Mouse (Mus musculus): Measurements from ENCODE around the gene Aqp1. TPM values are rescaled to one million over a fixed set of nuclear protein-coding genes. Genes with fewer than 3 reads are reported as not detected.

Gene Aqp1
- total and polyA plus RNA-seq, 3 experiments = 57.2 to 95.3 TPM; not detected in 1

DNA sequence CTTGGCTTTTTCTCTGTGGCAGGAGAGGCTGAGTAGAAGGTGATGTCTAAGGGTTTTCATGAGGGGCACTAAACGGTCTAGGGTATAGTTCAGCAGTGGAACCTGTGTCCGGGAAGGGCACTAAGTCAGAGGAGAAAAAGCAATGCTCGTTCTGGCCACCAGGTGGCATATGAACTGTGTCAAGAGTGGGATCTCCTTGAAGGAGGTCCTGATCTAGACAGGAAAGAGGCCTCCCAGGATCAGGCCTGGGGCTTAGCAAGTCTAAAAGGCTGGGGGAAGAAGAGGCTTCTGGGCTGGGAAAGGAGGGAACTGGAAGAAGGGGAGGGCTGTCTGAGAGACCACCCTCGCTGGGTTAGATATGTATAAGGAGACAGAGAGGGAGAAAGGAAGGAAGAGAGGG is 56.2 kb downstream of the Aqp1 start:
- H3K27ac ChIP-seq (ENCODE audit: control insufficient read depth, low read depth, low read length) = no peak overlapping the region
- H3K36me3 ChIP-seq (ENCODE audit: control insufficient read depth in 1 of 2, insufficient read depth in 2 of 2, low read length in 2 of 2) = no peaks in the 10 kb centered on the region
- no peaks in the 10 kb centered on the region for H3K27me3 ChIP-seq (ENCODE audit: control insufficient read depth in 1 of 2, insufficient read depth in 2 of 2, low read length in 2 of 2)
- DNase-seq (ENCODE audit: low read depth, low spot score) = peak; percentile 56
- H3K9ac ChIP-seq (ENCODE audit: control insufficient read depth, low read depth, low read length, poor library complexity, severe bottlenecking) = no peak overlapping the region
- H3K4me1 ChIP-seq (ENCODE audit: control insufficient read depth in 1 of 2, insufficient read depth in 2 of 2, low read length in 2 of 2) = no peaks in the 10 kb centered on the region
- H3K9me3 ChIP-seq (replicated peaks; ENCODE audit: insufficient read depth, low read length) = no peaks in the 10 kb centered on the region
- no peak overlapping the region for H3K4me3 ChIP-seq (ENCODE audit: control insufficient read depth in 1 of 2, insufficient read depth in 1 of 2, low read depth in 2 of 2, low read length in 2 of 2)
- TF ChIP-seq ZMIZ1 (IDR thresholded peaks at IDR 0.05; ENCODE audit: low read depth, low read length) (no peak), RAD21 (IDR thresholded peaks at IDR 0.05; ENCODE audit: low read depth, low read length) (peak; percentile 43), CTCF (IDR thresholded peaks at IDR 0.05 in 2 of 3, conservative IDR thresholded peaks at IDR 0.05 in 1 of 3; ENCODE audit: control insufficient read depth in 1 of 3, insufficient read depth in 1 of 3, low read depth in 2 of 3, low read length in 3 of 3, poor library complexity in 1 of 3, severe bottlenecking in 1 of 3) (peak; percentile 64 to 74 (median 69)), ETS1 (IDR thresholded peaks at IDR 0.05; ENCODE audit: low read depth, low read length) (no peak), SMC3 (IDR thresholded peaks at IDR 0.05; ENCODE audit: low read depth, low read length) (peak; percentile 77)
- H3K79me2 ChIP-seq (ENCODE audit: control insufficient read depth, insufficient read depth, low read length, poor library complexity) = no peaks in the 10 kb centered on the region

DNA sequence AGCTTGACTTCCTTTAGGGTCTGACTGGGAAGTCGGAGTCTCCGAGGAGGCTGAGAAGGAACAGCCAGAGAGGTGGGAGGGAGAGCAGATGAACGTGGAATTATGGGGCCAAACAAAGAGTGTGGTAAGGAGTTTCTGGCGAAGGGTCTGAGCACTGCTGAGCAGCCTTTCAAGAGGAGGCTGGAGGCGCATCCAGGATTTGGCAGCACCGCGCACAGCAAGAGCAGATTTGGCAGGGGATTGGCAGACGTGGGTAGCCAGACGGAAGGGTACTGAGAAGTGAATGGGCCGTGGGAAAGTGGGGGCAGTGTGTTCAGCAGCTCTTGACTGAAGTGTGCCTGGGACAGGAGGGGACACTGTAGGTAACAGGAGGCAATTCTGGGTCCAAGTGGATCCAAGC is 58.6 kb downstream of the Aqp1 start:
- Histone ChIP-seq H3K9ac (ENCODE audit: control insufficient read depth, low read depth, low read length, poor library complexity, severe bottlenecking) (no peak overlapping the region), H3K79me2 (ENCODE audit: control insufficient read depth, insufficient read depth, low read length, poor library complexity) (no peaks in the 10 kb centered on the region), H3K27ac (ENCODE audit: control insufficient read depth, low read depth, low read length) (no peak overlapping the region), H3K4me3 (ENCODE audit: control insufficient read depth in 1 of 2, insufficient read depth in 1 of 2, low read depth in 2 of 2, low read length in 2 of 2) (no peak overlapping the region), H3K4me1 (ENCODE audit: control insufficient read depth in 1 of 2, insufficient read depth in 2 of 2, low read length in 2 of 2) (no peaks in the 10 kb centered on the region), H3K36me3 (ENCODE audit: control insufficient read depth in 1 of 2, insufficient read depth in 2 of 2, low read length in 2 of 2) (no peaks in the 10 kb centered on the region), H3K9me3 (replicated peaks; ENCODE audit: insufficient read depth, low read length) (no peaks in the 10 kb centered on the region), H3K27me3 (ENCODE audit: control insufficient read depth in 1 of 2, insufficient read depth in 2 of 2, low read length in 2 of 2) (no peaks in the 10 kb centered on the region; a peak in 1 of 4 replicates)
- DNase-seq (ENCODE audit: low read depth, low spot score) = no peak
- no peak for TF ChIP-seq UBTF (IDR thresholded peaks at IDR 0.05; ENCODE audit: borderline replicate concordance, insufficient read depth, low read depth, low read length)
- no peak for TF ChIP-seq GABPA (IDR thresholded peaks at IDR 0.05; ENCODE audit: low read depth, low read length)
- TF ChIP-seq CTCF (IDR thresholded peaks at IDR 0.05 in 2 of 3, conservative IDR thresholded peaks at IDR 0.05 in 1 of 3; ENCODE audit: control insufficient read depth in 1 of 3, insufficient read depth in 1 of 3, low read depth in 2 of 3, low read length in 3 of 3, poor library complexity in 1 of 3, severe bottlenecking in 1 of 3) = no peak
- TF ChIP-seq RCOR1 (IDR thresholded peaks at IDR 0.05; ENCODE audit: low read depth, low read length) = no peak
- TF ChIP-seq SMC3 (IDR thresholded peaks at IDR 0.05; ENCODE audit: low read depth, low read length) = no peak
- no peak for TF ChIP-seq TCF12 (IDR thresholded peaks at IDR 0.05; ENCODE audit: low read depth, low read length)
- no peak for TF ChIP-seq ETS1 (IDR thresholded peaks at IDR 0.05; ENCODE audit: low read depth, low read length)
- TF ChIP-seq USF1 (IDR thresholded peaks at IDR 0.05; ENCODE audit: low read depth, low read length) = no peak
- no peak for TF ChIP-seq SIN3A (IDR thresholded peaks at IDR 0.05; ENCODE audit: low read length)
- no peak for TF ChIP-seq GATA1 (IDR thresholded peaks at IDR 0.05; ENCODE audit: low read depth, low read length)
- no peak for TF ChIP-seq HCFC1 (IDR thresholded peaks at IDR 0.05; ENCODE audit: low read depth, low read length)

DNA sequence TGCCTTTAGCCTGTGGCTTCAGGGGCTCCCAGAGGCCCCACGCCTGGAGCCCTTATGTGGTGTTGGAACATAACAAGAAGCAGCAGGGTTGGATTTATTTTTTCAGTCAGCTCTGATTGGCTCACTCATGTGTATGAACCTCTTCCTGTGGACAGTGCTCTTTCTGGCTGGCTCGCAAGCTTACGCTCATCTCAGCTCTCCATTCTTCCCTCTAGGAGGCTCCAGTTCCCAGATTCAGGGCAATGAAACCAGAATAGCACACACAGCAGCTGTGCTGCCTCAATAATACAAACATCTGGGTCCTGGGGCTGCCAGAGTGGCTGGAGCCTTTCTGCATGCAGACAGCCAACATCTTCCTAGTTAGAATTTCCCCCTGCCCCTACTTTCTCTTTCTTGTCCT is 59.9 kb downstream of the Aqp1 start:
- Histone ChIP-seq H3K4me3 (ENCODE audit: control insufficient read depth in 1 of 2, insufficient read depth in 1 of 2, low read depth in 2 of 2, low read length in 2 of 2) (no peak overlapping the region), H3K9ac (ENCODE audit: control insufficient read depth, low read depth, low read length, poor library complexity, severe bottlenecking) (no peak overlapping the region), H3K27ac (ENCODE audit: control insufficient read depth, low read depth, low read length) (no peak overlapping the region), H3K79me2 (ENCODE audit: control insufficient read depth, insufficient read depth, low read length, poor library complexity) (no peaks in the 10 kb centered on the region), H3K36me3 (ENCODE audit: control insufficient read depth in 1 of 2, insufficient read depth in 2 of 2, low read length in 2 of 2) (no peaks in the 10 kb centered on the region), H3K4me1 (ENCODE audit: control insufficient read depth in 1 of 2, insufficient read depth in 2 of 2, low read length in 2 of 2) (no peaks in the 10 kb centered on the region), H3K9me3 (replicated peaks; ENCODE audit: insufficient read depth, low read length) (no peaks in the 10 kb centered on the region), H3K27me3 (ENCODE audit: control insufficient read depth in 1 of 2, insufficient read depth in 2 of 2, low read length in 2 of 2) (no peaks in the 10 kb centered on the region; a peak in 1 of 4 replicates)
- no peak for TF ChIP-seq TAL1 (IDR thresholded peaks at IDR 0.05; ENCODE audit: low read length)
- DNase-seq (ENCODE audit: low read depth, low spot score) = no peak

Data from MEL (cell line).